Mouse (Mus musculus): ENCODE data around the gene Olfr843. TPM values are rescaled to one million over a fixed set of nuclear protein-coding genes. Genes with fewer than 3 reads are reported as not detected.

Olfr843 gene
- polyA plus RNA-seq (2012; rRNA removed), result not detected in 2 replicates

DNA sequence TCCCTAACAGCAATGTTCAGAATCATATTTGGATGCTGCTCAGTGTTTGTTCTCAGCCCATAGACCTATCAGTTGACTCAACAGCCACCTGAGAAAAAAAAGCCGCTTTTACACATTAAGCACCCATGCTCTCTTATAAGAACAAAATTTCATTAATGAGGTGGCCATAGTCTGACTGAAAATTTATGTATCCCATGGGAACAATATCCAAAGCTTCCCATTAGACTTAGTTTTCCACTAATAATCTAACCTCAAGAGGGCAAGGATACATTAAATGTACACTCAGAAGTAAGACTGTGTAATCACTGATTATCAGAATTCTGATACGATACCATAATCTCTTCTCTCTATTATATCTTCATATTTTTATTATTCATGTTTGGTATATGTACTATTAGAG, at the start of gene Olfr843:
TSS of gene Olfr843 (minus strand) at position 101 of the 400 bp plus-strand sequence.

Other genes with a start within 250 kb of the Olfr843 start
- gene Olfr835, start 219.3 kb downstream of the Olfr843 start, polyA plus RNA-seq (2012; rRNA removed), result not detected in 2 replicates
- not detected in 2 replicates for gene Olfr836, start 131.6 kb downstream of the Olfr843 start, polyA plus RNA-seq (2012; rRNA removed)
- not detected in 2 replicates for gene Olfr837, start 115.7 kb downstream of the Olfr843 start, polyA plus RNA-seq (2012; rRNA removed)
- gene Olfr839-ps1, start 74.7 kb downstream of the Olfr843 start, polyA plus RNA-seq (2012; rRNA removed), result not detected in 2 replicates
- gene Olfr844, start 64.4 kb upstream of the Olfr843 start, polyA plus RNA-seq (2012; rRNA removed), result not detected in 2 replicates
- gene Olfr845, start 84.5 kb upstream of the Olfr843 start, polyA plus RNA-seq (2012; rRNA removed), result not detected in 2 replicates
- gene Olfr846, start 112.0 kb upstream of the Olfr843 start, polyA plus RNA-seq (2012; rRNA removed), result not detected in 2 replicates
- not detected in 2 replicates for gene Olfr847, start 126.7 kb upstream of the Olfr843 start, polyA plus RNA-seq (2012; rRNA removed)
- not detected in 2 replicates for gene Olfr849, start 188.3 kb upstream of the Olfr843 start, polyA plus RNA-seq (2012; rRNA removed)
- not detected in 2 replicates for gene Olfr850, start 226.3 kb upstream of the Olfr843 start, polyA plus RNA-seq (2012; rRNA removed)
- not detected in 2 replicates for gene Olfr851, start 241.3 kb upstream of the Olfr843 start, polyA plus RNA-seq (2012; rRNA removed)

Measured in ovary, adult 2 months (tissue).